Mouse (Mus musculus): ENCODE results near the gene Opcml. TPM values are rescaled to one million over a fixed set of nuclear protein-coding genes. Genes with fewer than 3 reads are reported as not detected.

Opcml gene
- polyA plus RNA-seq, 1 experiment from 2014 or later: not detected

DNA sequence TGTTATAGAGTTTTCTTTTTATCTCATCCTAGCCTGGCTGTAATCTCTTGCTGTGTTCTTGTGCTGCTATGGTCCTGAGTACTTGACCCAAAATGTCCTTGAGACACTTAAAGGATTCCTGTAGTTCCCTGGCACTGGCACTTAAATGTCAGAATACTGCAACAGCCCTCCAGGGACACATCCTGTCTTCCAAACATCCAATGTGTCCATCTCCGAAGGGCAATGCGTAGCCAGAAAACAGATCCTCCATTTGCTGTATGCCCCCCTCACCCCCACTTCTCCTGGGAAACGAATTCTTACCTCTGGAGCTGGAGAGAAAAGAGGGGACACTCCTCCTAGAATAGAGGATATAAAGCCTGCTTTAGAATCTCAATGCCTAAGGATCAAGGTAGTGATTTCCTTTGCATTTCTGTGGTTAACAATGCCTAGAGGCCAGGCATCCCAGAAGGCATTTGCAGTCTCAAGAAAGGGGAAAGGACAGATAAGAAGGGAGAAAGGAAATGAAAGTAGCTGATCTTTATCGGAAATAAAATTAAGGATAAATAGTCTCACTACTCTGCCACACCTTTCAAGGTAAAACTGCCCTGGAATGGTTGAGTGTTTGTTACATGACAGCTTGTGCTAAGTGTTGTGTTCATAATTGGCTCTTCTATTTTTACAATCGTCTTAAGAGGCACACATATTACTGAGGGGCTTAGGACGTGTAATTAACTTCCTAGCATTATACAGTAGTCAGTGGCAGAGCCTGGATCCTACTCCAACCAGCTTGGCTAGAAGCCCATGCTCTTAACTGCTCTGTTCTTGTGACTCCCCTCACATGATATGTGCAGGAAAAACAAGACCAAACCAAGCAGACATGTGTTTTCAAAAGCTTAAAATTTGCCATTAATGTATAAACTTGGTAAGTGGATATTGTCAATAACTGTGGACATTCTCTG is 823.4 kb downstream of the Opcml start:
- peaks cover 3% of the 10 kb centered on the region for H3K27me3 ChIP-seq
- ATAC-seq (no peak), DNase-seq (ENCODE audit: low read depth, low spot score) (no peak)
- no peak for TF ChIP-seq CTCF (IDR thresholded peaks at IDR 0.05)
- ChIA-PET POLR2A (no interaction called here), CTCF (interaction anchor here (0.8 kb wide), 1 partner anchor 19 kb away, joined by 3 read pairs; no protein-coding TSS in a partner anchor)
- in situ Hi-C loops (cut with MboI; ENCODE audit: low pct_unique_long_range_greater_than_20kb): no loop called here

GRCm38 (mm10) chr9:28615447-28615846 is 824.9 kb downstream of the Opcml start:
- H3K27me3 ChIP-seq: peaks cover 3% of the 10 kb centered on the region
- POLR2A ChIA-PET: no interaction called here
- TF ChIP-seq CTCF (IDR thresholded peaks at IDR 0.05): no peak
- in situ Hi-C loops (cut with MboI; ENCODE audit: low pct_unique_long_range_greater_than_20kb): no loop called here
- DNase-seq (ENCODE audit: low read depth, low spot score): no peak
- CTCF ChIA-PET: no interaction called here
- no peak for ATAC-seq

- CTCF ChIA-PET: no interaction called here
- no peak for ATAC-seq
- POLR2A ChIA-PET: no interaction called here
- peaks cover 7% of the 10 kb centered on the region for H3K27me3 ChIP-seq
- no peak for DNase-seq (ENCODE audit: low read depth, low spot score)
- TF ChIP-seq CTCF (IDR thresholded peaks at IDR 0.05): no peak
- in situ Hi-C loops (cut with MboI; ENCODE audit: low pct_unique_long_range_greater_than_20kb): no loop called here
These were observed 827.1 kb downstream of the Opcml start for GRCm38 (mm10) chr9:28617666-28618065.

DNA sequence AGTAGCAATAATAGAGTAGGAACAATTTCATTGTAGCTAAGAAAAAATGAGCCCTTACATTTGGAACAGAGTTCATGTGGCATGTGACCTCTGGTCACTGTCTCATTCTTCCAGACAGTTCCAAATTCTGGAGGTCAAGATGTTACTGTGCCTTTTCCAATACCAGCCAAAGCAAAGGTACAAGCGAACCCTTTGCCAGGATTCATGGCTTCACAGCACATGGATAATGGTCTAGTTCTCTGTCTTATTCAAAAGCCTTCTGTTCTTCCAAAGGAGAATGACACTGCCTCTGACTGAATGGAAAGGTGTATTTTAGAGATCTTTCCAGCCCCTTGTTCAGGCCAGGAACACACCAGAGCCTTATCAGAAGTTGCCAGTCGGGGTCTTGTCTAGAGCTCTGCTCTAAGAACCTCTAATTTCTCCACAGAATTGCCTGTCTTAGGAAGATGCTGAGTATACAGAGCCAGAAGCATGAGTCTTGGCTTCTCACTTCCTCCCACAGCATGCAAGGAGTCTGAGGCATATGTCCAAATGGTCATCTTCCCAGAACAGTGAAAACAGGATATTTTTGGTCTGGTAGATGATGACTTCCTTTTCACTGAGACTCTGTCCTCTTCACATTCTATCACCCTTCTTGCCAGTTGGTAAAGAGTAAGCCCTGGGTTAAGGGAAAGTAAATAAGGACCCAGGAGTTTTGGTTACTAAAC is 827.8 kb downstream of the Opcml start:
- CTCF ChIA-PET: no interaction called here
- peaks cover 7% of the 10 kb centered on the region for H3K27me3 ChIP-seq
- DNase-seq (ENCODE audit: low read depth, low spot score): no peak
- in situ Hi-C loops (cut with MboI; ENCODE audit: low pct_unique_long_range_greater_than_20kb): no loop called here
- POLR2A ChIA-PET: no interaction called here
- no peak for TF ChIP-seq CTCF (IDR thresholded peaks at IDR 0.05)
- ATAC-seq: no peak

GRCm38 (mm10) chr9:28621939-28622338 is 831.4 kb downstream of the Opcml start:
- ChIA-PET CTCF (no interaction called here), POLR2A (interaction anchor here (0.6 kb wide), 1 partner anchor 196 kb away, joined by 4 read pairs; no protein-coding TSS in a partner anchor)
- ATAC-seq: no peak
- TF ChIP-seq CTCF (IDR thresholded peaks at IDR 0.05): no peak
- H3K27me3 ChIP-seq: peaks cover 11% of the 10 kb centered on the region
- in situ Hi-C loops (cut with MboI; ENCODE audit: low pct_unique_long_range_greater_than_20kb): no loop called here
- no peak for DNase-seq (ENCODE audit: low read depth, low spot score)

- H3K27me3 ChIP-seq: peaks cover 13% of the 10 kb centered on the region
- ChIA-PET CTCF (no interaction called here), POLR2A (no interaction called here)
- DNase-seq (ENCODE audit: low read depth, low spot score) (no peak), ATAC-seq (no peak)
- in situ Hi-C loops (cut with MboI; ENCODE audit: low pct_unique_long_range_greater_than_20kb): no loop called here
- TF ChIP-seq CTCF (IDR thresholded peaks at IDR 0.05): no peak
These were observed 834.3 kb downstream of the Opcml start for GRCm38 (mm10) chr9:28624870-28625269.

DNA sequence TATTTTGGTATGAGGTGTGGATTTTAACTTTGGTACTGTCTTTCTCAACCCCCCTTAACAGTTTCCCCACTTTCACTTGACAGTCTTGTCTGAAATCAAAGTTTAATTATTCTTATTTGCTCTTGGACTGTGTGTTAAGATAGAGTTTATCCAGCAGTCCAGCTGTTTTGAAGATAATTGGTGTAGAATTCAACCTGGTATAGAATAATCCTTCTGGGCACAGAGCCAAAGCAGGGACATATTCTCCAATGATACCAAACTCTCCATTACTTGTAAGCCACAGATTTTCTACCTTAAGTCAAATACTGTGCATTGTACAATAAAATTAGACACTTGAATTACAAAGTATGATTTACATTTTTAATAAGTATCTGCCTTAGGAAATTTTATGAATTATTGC is 852.2 kb downstream of the Opcml start:
- no peak for TF ChIP-seq CTCF (IDR thresholded peaks at IDR 0.05)
- DNase-seq (ENCODE audit: low read depth, low spot score) (no peak), ATAC-seq (no peak)
- ChIA-PET POLR2A (no interaction called here), CTCF (no interaction called here)
- in situ Hi-C loops (cut with MboI; ENCODE audit: low pct_unique_long_range_greater_than_20kb): no loop called here
- peaks cover 17% of the 10 kb centered on the region for H3K27me3 ChIP-seq

DNA sequence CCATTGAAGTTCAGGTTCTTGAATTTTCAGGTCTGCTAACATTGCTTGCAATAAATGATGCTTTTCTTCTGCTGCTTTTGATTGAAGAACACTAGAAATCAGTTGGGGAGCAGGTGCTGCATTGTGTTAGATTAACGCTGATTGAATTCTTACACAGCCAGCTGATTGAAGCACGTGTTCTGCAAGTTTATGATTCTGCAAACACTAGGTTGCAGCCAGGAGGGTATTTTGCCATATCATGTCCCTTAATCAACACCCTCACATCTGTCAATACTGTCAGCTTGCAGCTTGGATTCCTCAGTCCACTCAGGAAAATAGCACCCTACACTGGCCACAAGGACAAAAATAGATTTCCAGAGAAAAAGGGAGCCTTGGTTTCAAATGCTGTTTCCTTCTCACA is 853.5 kb downstream of the Opcml start:
- CTCF ChIA-PET: no interaction called here
- no peak for TF ChIP-seq CTCF (IDR thresholded peaks at IDR 0.05)
- peaks cover 28% of the 10 kb centered on the region for H3K27me3 ChIP-seq
- DNase-seq (ENCODE audit: low read depth, low spot score) (no peak), ATAC-seq (no peak)
- POLR2A ChIA-PET: no interaction called here
- in situ Hi-C loops (cut with MboI; ENCODE audit: low pct_unique_long_range_greater_than_20kb): no loop called here

- CTCF ChIA-PET: no interaction called here
- H3K27me3 ChIP-seq: peaks cover 25% of the 10 kb centered on the region
- in situ Hi-C loops (cut with MboI; ENCODE audit: low pct_unique_long_range_greater_than_20kb): no loop called here
- POLR2A ChIA-PET: no interaction called here
- no peak for DNase-seq (ENCODE audit: low read depth, low spot score)
- TF ChIP-seq CTCF (IDR thresholded peaks at IDR 0.05): no peak
- ATAC-seq: no peak
These were observed 859.5 kb downstream of the Opcml start for GRCm38 (mm10) chr9:28650089-28650488.

DNA sequence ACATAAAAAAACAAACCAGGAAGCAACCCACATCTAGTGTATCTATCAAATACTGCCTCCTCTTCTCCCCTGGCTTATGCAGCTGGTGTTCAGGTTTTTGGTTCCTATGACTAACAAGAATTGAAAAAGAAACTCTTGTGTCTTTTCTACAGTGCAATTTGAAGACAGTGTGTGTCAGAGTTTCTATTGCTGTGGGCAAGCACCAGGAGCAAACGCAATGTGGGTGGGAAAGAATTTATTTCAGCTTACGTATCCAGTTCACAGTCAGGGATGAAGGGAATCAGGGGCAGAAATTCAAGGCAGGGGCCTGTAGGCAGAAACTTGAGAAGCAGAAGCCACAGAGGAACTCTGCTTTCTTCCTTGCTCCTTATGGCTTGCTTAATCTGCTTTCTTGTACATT is 869.4 kb downstream of the Opcml start:
- in situ Hi-C loops (cut with MboI; ENCODE audit: low pct_unique_long_range_greater_than_20kb): no loop called here
- no peak for ATAC-seq
- CTCF ChIA-PET: no interaction called here
- POLR2A ChIA-PET: no interaction called here
- H3K27me3 ChIP-seq: peaks cover 16% of the 10 kb centered on the region
- DNase-seq (ENCODE audit: low read depth, low spot score): no peak
- no peak for TF ChIP-seq CTCF (IDR thresholded peaks at IDR 0.05)

DNA sequence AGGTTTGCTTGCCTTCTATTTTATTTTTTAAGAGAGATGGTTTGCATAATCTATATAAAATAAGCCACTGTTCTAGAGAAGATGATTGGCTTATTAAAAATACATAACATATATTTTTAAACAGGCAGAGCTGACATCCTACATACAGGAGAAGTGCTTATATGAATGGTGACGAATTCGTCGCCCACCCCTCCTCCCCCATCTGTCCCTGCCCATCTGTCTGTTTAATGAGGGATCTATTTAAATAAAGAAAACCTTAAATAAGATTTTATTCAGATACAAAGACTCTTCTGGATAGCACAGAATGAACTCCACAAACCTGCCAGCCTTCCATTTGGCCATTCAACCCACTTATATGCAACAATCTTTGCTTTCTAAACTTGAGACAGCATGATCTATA is 872.3 kb downstream of the Opcml start:
- ChIA-PET CTCF (no interaction called here), POLR2A (no interaction called here)
- in situ Hi-C loops (cut with MboI; ENCODE audit: low pct_unique_long_range_greater_than_20kb): no loop called here

More for the DNA sequence above, 872.3 kb downstream of the Opcml start:
- no peak for TF ChIP-seq CTCF (IDR thresholded peaks at IDR 0.05)
- peaks cover 29% of the 10 kb centered on the region for H3K27me3 ChIP-seq
- ATAC-seq (no peak), DNase-seq (ENCODE audit: low read depth, low spot score) (no peak)

All from Patski (cell line).